Mouse (Mus musculus) megakaryocyte, embryonic 14.5 days (primary cell): ENCODE measurements around the gene Lef1.

Source experiments
- FLI1 ChIP-seq: IDR thresholded peaks from 2 replicates; pipeline ENCODE4 v1.6.1; 2012; ENCODE audit warnings: low read length, inconsistent platforms, mixed read lengths
- GATA1 ChIP-seq: IDR thresholded peaks from 3 replicates; pipeline ENCODE4 v1.6.1; 2012; ENCODE audit warnings: mixed read lengths, low read length, inconsistent platforms, borderline replicate concordance

GRCm38 (mm10) chr3:131140091-131140462, 29.8 kb downstream of the Lef1 start:
- TF ChIP-seq GATA1 = no peak
- TF ChIP-seq FLI1 = no peak
